Mouse (Mus musculus) thymus, adult 2 months (tissue): ENCODE data around the gene Mgst2.

Experiments used
- CTCF ChIP-seq: fragments of 200-500 bp; IDR thresholded peaks from 2 replicates; pipeline ENCODE4 v1.5.1; 2012; ENCODE audit warnings: mild to moderate bottlenecking, control low read depth, low read length, moderate library complexity, borderline replicate concordance; ENCODE audit not compliant: control insufficient read depth, poor library complexity, insufficient read depth; ENCODE audit errors: extremely low read depth
- POLR2A ChIP-seq: fragments of 200-500 bp; IDR thresholded peaks from 2 replicates; pipeline ENCODE4 v1.6.1; 2012; ENCODE audit warnings: mild to moderate bottlenecking, low read length, control low read depth, moderate library complexity; ENCODE audit not compliant: control insufficient read depth, poor library complexity, insufficient read depth; ENCODE audit errors: extremely low read depth

DNA sequence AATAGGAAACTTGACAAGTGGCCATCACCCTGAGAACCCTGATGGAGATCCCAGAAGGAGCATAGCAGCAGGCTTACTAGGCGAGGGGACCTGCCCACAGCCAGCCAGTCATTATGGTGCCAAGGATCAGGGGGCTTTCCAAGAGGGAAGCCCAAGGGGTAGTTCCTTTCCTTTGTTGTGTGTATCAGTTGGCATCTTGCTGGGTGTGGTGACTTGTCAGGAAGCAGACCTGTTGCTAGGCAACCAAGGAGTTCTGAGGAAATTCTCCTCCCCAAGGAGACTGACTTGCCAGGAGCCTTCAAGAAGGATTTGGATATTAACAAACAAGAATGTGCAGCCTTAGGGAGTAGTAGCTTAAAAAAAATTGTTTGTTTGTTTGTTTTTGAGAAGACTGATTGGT is 25.7 kb upstream of the Mgst2 start:
- TF ChIP-seq CTCF (no peak), POLR2A (no peak)
